Mouse (Mus musculus) C2C12 (cell line): Measurements from ENCODE around the gene Naa25. TPM values are rescaled to one million over a fixed set of nuclear protein-coding genes. Genes with fewer than 3 reads are reported as not detected.

Source experiments
- H3K27me3 ChIP-seq: one replicate; pipeline ENCODE4 v1.6.1; 2011; ENCODE audit not compliant: control insufficient read depth, insufficient read depth, insufficient read length
- H3K36me3 ChIP-seq: one replicate; pipeline ENCODE4 v1.6.1; 2011; ENCODE audit not compliant: control insufficient read depth, insufficient read depth
- H3K4me3 ChIP-seq: one replicate; pipeline ENCODE4 v1.5.1; 2011; ENCODE audit warnings: mild to moderate bottlenecking, control low read depth; ENCODE audit not compliant: poor library complexity, insufficient read depth, severe bottlenecking
- H3K79me2 ChIP-seq: one replicate; pipeline ENCODE4 v1.6.1; 2011; ENCODE audit not compliant: control insufficient read depth, insufficient read depth
- H3K79me3 ChIP-seq: one replicate; pipeline ENCODE4 v1.6.1; 2011; ENCODE audit warnings: low read depth, control low read depth
- H3ac ChIP-seq: one replicate; pipeline ENCODE3; 2011; ENCODE audit warnings: low read depth; ENCODE audit not compliant: control insufficient read depth, insufficient read length
- CEBPB ChIP-seq: IDR thresholded peaks from one replicate; pipeline ENCODE4 v1.6.1; 2011; ENCODE audit warnings: low read depth, mild to moderate bottlenecking, control low read depth, moderate library complexity
- CTCF ChIP-seq: IDR thresholded peaks from one replicate; pipeline ENCODE4 v1.5.1; 2011; ENCODE audit not compliant: control insufficient read depth, insufficient read depth, insufficient read length
- FOSL1 ChIP-seq: IDR thresholded peaks from one replicate; pipeline ENCODE4 v1.8.0; 2011; ENCODE audit warnings: mild to moderate bottlenecking, low read length; ENCODE audit not compliant: poor library complexity, insufficient read depth, severe bottlenecking
- MAX ChIP-seq: IDR thresholded peaks from one replicate; pipeline ENCODE4 v1.6.1; 2011; ENCODE audit warnings: mild to moderate bottlenecking, control low read depth
- MYOD1 ChIP-seq: IDR thresholded peaks from one replicate; pipeline ENCODE4 v1.6.1; 2011; ENCODE audit warnings: low read depth; ENCODE audit not compliant: control insufficient read depth, insufficient read length
- MYOG ChIP-seq: IDR thresholded peaks from one replicate; pipeline ENCODE4 v1.6.1; 2011; ENCODE audit not compliant: control insufficient read depth, insufficient read length; ENCODE audit errors: extremely low read depth
- USF1 ChIP-seq: IDR thresholded peaks from one replicate; pipeline ENCODE4 v1.6.1; 2011; ENCODE audit warnings: low read depth, mild to moderate bottlenecking, control low read depth, moderate library complexity
- long read RNA-seq, 2 experiments: library from polyadenylated mRNA; unstranded; transcript quantifications; one replicate each; pipeline ENCODE4 v2.0.0; 2019 to 2020
- polyA plus RNA-seq: library from polyadenylated mRNA; unstranded; fragments of >200 nt; fragmentation: generic; extraction: Trizol; gene quantifications from one replicate; pipeline ENCODE4 v1.2.1, GENCODE M21; 2012; ENCODE audit warnings: missing spikeins

Naa25 gene
- polyA plus RNA-seq, result 16.8 TPM
- long read RNA-seq, experiment 1, full-length matches to known transcripts, result 6 of 30 reads
- long read RNA-seq, experiment 1, partial matches to known transcripts, result 22 of 30 reads
- long read RNA-seq, experiment 1, other reads (novel, unspliced or antisense), result 2 of 30 reads
- long read RNA-seq, experiment 2, full-length matches to known transcripts, result 75 of 896 reads
- long read RNA-seq, experiment 2, partial matches to known transcripts, result 729 of 896 reads
- long read RNA-seq, experiment 2, other reads (novel, unspliced or antisense), result 92 of 896 reads

DNA sequence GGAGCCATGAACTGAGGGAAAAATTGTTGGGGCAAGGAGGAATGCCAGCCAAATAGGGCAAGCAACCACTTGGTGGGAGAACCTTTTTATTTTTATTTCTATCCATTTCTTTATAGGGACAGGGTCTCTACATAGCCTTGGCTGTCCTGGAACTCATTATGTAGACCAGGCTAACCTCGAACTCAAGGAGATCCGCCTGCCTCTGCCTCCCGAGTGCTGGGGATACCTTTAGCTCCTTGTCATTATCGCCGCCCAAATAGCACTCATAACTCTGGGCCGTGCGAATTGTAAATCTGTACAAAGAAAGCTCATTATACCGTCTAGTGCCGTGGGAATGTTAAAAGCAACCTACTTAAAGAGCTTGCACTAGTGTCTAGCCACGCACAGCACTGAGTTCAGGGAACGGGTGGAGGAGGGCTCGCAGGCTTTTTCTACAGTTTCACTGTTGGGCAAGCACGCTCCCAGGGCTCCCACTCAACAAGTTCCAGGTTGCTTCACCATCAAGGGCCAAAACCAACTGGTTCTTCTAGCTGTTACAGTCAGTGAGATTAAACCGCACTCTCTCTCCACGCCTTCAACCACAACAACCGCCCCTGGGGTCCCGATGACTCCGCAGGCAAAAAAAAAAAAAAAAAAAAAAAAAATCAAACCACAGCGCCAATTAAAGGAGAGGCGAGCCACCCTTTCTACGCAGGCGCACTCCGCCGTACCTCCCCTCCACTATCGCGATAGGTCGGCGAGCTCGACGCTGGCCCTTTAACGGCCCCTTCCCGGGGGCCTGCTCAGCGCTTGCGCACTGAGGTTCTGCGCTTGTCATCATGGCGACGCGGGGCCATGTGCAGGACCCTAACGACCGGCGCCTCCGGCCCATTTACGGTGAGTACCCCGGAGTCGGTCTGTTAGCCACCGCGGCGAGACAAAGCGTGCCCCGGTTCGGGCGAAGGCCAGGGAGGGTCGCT is at the start of gene Naa25:
TSS of gene Naa25 (plus strand) at position 750 of the 959 bp plus-strand sequence.
- Histone ChIP-seq H3ac (peak within 1 kb of the TSS; percentile 81), H3K79me2 (peaks cover 48% of the 10 kb centered on the region), H3K4me3 (peak within 1 kb of the TSS; percentile 93), H3K27me3 (no peaks in the 10 kb centered on the region), H3K36me3 (peaks cover 22% of the 10 kb centered on the region), H3K79me3 (peaks cover 44% of the 10 kb centered on the region)
- peak; percentile 15 for TF ChIP-seq CEBPB
- no peak for TF ChIP-seq MYOG
- no peak for TF ChIP-seq MYOD1
- TF ChIP-seq CTCF, result no peak
- peak; percentile 69 for TF ChIP-seq MAX

- H3K36me3 ChIP-seq, result peaks cover 38% of the 10 kb centered on the region
Measured at GRCm38 (mm10) chr5:121359229-121359628, 38.5 kb upstream of the Naa25 start.

GRCm38 (mm10) chr5:121361696-121362095 is 36.0 kb upstream of the Naa25 start:
- no peak overlapping the region for H3ac ChIP-seq
- TF ChIP-seq USF1 (no peak), MYOD1 (no peak), MAX (no peak), CTCF (no peak), FOSL1 (no peak), CEBPB (no peak), MYOG (no peak)
- no peaks in the 10 kb centered on the region for H3K79me2 ChIP-seq
- H3K4me3 ChIP-seq, result no peak overlapping the region
- no peaks in the 10 kb centered on the region for H3K27me3 ChIP-seq
- H3K79me3 ChIP-seq, result no peaks in the 10 kb centered on the region
- H3K36me3 ChIP-seq, result peaks cover 36% of the 10 kb centered on the region

More at GRCm38 (mm10) chr5:121359229-121359628, 38.5 kb upstream of the Naa25 start:
- no peaks in the 10 kb centered on the region for H3K79me3 ChIP-seq
- H3K27me3 ChIP-seq, result no peaks in the 10 kb centered on the region
- H3K79me2 ChIP-seq, result no peaks in the 10 kb centered on the region
- TF ChIP-seq MAX, result no peak
- TF ChIP-seq USF1, result no peak
- TF ChIP-seq CTCF, result no peak
- TF ChIP-seq FOSL1, result no peak
- no peak for TF ChIP-seq MYOD1
- TF ChIP-seq CEBPB, result no peak
- no peak for TF ChIP-seq MYOG
- H3K4me3 ChIP-seq, result no peak overlapping the region
- no peak overlapping the region for H3ac ChIP-seq

GRCm38 (mm10) chr5:121363441-121363840 is 34.3 kb upstream of the Naa25 start:
- Histone ChIP-seq H3K27me3 (no peaks in the 10 kb centered on the region), H3K36me3 (peaks cover 30% of the 10 kb centered on the region), H3K79me2 (no peaks in the 10 kb centered on the region), H3K4me3 (no peak overlapping the region), H3K79me3 (no peaks in the 10 kb centered on the region), H3ac (no peak overlapping the region)
- TF ChIP-seq CTCF (no peak), MYOD1 (no peak), FOSL1 (no peak), MYOG (no peak), MAX (no peak)

DNA sequence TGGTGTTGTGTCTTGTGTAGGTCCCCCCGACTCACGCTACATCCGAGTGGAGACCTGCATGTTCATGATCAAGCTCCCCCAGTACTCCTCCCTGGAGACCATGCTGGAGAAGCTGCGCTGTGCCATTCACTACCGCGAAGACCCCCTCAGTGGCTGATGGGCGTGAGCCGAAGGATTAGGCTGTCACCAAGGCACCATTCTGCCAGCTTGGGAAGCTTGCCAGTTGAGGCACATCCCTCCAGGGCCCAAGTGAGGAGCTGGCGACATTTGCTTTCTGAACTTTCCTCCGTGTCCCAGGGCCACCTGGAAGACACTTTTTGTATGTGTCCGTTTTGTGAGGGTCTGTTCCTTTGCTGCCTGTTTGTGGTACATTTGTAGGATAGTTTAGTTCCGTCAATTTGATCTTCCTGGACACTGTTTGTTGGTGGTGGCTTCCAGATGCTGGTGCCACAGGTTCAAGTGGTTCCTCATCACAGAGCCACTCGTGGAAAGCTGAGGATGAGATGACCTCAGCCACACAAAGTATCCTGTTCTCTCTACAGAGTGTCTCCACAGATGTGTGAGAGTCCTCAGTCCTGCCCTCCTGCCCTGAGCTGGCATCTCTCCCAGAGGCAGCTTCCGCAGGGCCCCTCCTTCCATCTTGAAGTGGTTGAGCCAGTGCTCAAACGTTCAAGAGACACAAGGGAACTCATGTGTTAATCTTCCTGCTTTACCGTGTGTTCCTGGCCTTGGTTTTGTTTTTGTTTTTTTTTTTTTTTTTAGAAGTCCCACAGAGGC is 31.1 kb upstream of the Naa25 start:
- TF ChIP-seq MAX (no peak), MYOG (no peak), CEBPB (no peak), USF1 (no peak), MYOD1 (no peak), CTCF (no peak), FOSL1 (no peak)
- Histone ChIP-seq H3K4me3 (no peak overlapping the region), H3K79me3 (no peaks in the 10 kb centered on the region), H3K27me3 (no peaks in the 10 kb centered on the region), H3K36me3 (peaks cover 10% of the 10 kb centered on the region), H3K79me2 (no peaks in the 10 kb centered on the region), H3ac (no peak overlapping the region)
